Mouse (Mus musculus): ENCODE measurements around the gene Tspan17. TPM values are rescaled to one million over a fixed set of nuclear protein-coding genes. Genes with fewer than 3 reads are reported as not detected.

Tspan17 gene
- polyA plus RNA-seq, 1 experiment from 2014 or later = 13.6 TPM

- H3K4me1 ChIP-seq (ENCODE audit: control insufficient read depth, insufficient read depth, low read length) = peaks cover 14% of the 10 kb centered on the region
- ATAC-seq = no peak
- no peak overlapping the region for H3K4me3 ChIP-seq (ENCODE audit: low read length)
- H3K4me2 ChIP-seq (ENCODE audit: low read depth, low read length) = no peak overlapping the region
- 57% methylated on average over 6 of the region's 6 CpGs for WGBS
- H3K36me3 ChIP-seq (ENCODE audit: control insufficient read depth, insufficient read depth, low read length) = no peaks in the 10 kb centered on the region
- peaks cover 26% of the 10 kb centered on the region for H3K27me3 ChIP-seq (replicated peaks; ENCODE audit: control insufficient read depth, insufficient read depth, low read length)
- H3K9me3 ChIP-seq (ENCODE audit: control insufficient read depth, low read length) = no peaks in the 10 kb centered on the region
- H3K27ac ChIP-seq (ENCODE audit: low read length) = no peak overlapping the region
- no peak overlapping the region for H3K9ac ChIP-seq (ENCODE audit: low read depth, low read length)
Observed at GRCm38 (mm10) chr13:54753733-54754132, 35.4 kb upstream of the Tspan17 start.

GRCm38 (mm10) chr13:54754169-54755080 is 34.8 kb upstream of the Tspan17 start:
- WGBS = 45% methylated on average over 12 of the region's 12 CpGs
- H3K9me3 ChIP-seq (ENCODE audit: control insufficient read depth, low read length) = no peaks in the 10 kb centered on the region
- H3K27ac ChIP-seq (ENCODE audit: low read length) = no peak overlapping the region
- H3K4me2 ChIP-seq (ENCODE audit: low read depth, low read length) = no peak overlapping the region
- no peak overlapping the region for H3K9ac ChIP-seq (ENCODE audit: low read depth, low read length)
- ATAC-seq = no peak
- no peaks in the 10 kb centered on the region for H3K36me3 ChIP-seq (ENCODE audit: control insufficient read depth, insufficient read depth, low read length)
- H3K27me3 ChIP-seq (replicated peaks; ENCODE audit: control insufficient read depth, insufficient read depth, low read length) = peaks cover 22% of the 10 kb centered on the region
- H3K4me3 ChIP-seq (ENCODE audit: low read length) = no peak overlapping the region
- peaks cover 16% of the 10 kb centered on the region for H3K4me1 ChIP-seq (ENCODE audit: control insufficient read depth, insufficient read depth, low read length)

GRCm38 (mm10) chr13:54755201-54755830 is 33.9 kb upstream of the Tspan17 start:
- peaks cover 10% of the 10 kb centered on the region; the same call in 1 of the 2 replicates for H3K4me1 ChIP-seq (ENCODE audit: control insufficient read depth, insufficient read depth, low read length)
- H3K36me3 ChIP-seq (ENCODE audit: control insufficient read depth, insufficient read depth, low read length) = no peaks in the 10 kb centered on the region
- 25% methylated on average over 9 of the region's 9 CpGs for WGBS
- H3K4me2 ChIP-seq (ENCODE audit: low read depth, low read length) = no peak overlapping the region
- no peak for ATAC-seq
- no peaks in the 10 kb centered on the region for H3K9me3 ChIP-seq (ENCODE audit: control insufficient read depth, low read length)
- H3K27me3 ChIP-seq (replicated peaks; ENCODE audit: control insufficient read depth, insufficient read depth, low read length) = peaks cover 20% of the 10 kb centered on the region; the same call in 1 of the 2 replicates
- H3K27ac ChIP-seq (ENCODE audit: low read length) = no peak overlapping the region
- no peak overlapping the region for H3K4me3 ChIP-seq (ENCODE audit: low read length)
- H3K9ac ChIP-seq (ENCODE audit: low read depth, low read length) = no peak overlapping the region

DNA sequence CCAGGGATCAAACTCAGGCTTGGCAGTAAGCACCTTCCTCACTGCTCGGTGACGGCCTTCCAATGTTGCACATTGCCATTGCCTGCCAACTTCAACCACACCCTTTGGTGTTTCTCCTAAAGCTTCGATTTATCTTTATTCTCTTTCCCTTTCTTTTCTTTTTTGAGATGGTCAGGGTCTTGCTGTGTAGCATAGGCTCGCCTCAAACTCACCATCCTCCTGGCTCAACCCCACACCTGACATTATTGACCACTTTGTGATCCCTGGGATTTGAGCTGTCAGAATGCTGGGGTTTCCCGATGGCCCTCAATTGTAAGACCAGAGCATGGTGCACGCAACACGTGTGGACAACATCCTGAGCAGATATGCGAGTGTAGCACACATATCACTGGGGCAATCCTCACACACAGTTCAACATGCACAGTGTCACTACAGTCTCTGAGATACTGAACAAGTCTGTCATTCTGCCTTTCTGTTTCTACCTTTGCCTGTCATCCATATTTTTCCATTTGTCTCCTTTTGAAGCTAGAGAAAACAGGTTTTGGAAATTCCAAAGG is 32.9 kb upstream of the Tspan17 start:
- no peak overlapping the region for H3K27ac ChIP-seq (ENCODE audit: low read length)
- ATAC-seq = no peak
- H3K27me3 ChIP-seq (replicated peaks; ENCODE audit: control insufficient read depth, insufficient read depth, low read length) = peaks cover 20% of the 10 kb centered on the region; the same call in 1 of the 2 replicates
- H3K4me3 ChIP-seq (ENCODE audit: low read length) = no peak overlapping the region
- H3K36me3 ChIP-seq (ENCODE audit: control insufficient read depth, insufficient read depth, low read length) = no peaks in the 10 kb centered on the region
- 86% methylated on average over 8 of the region's 8 CpGs for WGBS
- H3K9ac ChIP-seq (ENCODE audit: low read depth, low read length) = no peak overlapping the region
- H3K4me1 ChIP-seq (ENCODE audit: control insufficient read depth, insufficient read depth, low read length) = peaks cover 10% of the 10 kb centered on the region; the same call in 1 of the 2 replicates
- H3K9me3 ChIP-seq (ENCODE audit: control insufficient read depth, low read length) = no peaks in the 10 kb centered on the region
- no peak overlapping the region for H3K4me2 ChIP-seq (ENCODE audit: low read depth, low read length)

DNA sequence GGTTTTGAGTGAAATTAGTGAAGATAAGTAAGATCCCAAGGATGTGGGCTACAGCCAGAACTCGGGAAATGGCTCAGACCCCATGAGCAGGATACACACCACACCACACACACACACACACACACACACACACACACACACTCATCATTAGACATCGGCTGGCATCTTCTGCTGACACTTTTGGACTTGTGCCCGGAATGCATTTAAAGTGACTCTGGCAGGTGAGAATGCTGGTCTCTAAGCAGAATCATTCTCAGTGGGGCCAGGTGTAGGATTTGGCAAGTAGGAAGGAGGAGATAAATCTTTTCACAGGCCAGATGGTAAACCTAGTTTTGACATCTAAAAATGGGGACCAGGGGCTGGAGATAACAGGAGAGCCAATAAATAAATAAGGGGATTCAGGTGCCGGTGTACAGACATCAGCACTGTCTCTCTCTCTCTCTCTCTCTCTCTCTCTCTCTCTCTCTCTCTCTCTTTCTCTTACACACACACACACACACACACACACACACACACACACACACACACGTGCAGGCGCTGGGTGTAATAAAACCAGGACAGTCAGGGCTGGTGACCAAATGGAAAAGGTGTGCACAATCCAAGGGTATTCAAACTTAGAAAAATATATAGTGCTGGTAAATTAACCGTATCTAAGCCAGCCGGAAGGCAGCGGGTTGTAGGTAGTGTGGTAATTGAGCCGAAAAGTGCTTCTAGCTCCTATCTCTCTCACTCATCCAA is 31.9 kb upstream of the Tspan17 start:
- Histone ChIP-seq H3K4me1 (ENCODE audit: control insufficient read depth, insufficient read depth, low read length) (peaks cover 10% of the 10 kb centered on the region; the same call in 1 of the 2 replicates), H3K4me3 (ENCODE audit: low read length) (peak overlapping the region; percentile 49), H3K27me3 (replicated peaks; ENCODE audit: control insufficient read depth, insufficient read depth, low read length) (peaks cover 20% of the 10 kb centered on the region; the same call in 1 of the 2 replicates), H3K9ac (ENCODE audit: low read depth, low read length) (no peak overlapping the region), H3K9me3 (ENCODE audit: control insufficient read depth, low read length) (no peaks in the 10 kb centered on the region), H3K36me3 (ENCODE audit: control insufficient read depth, insufficient read depth, low read length) (no peaks in the 10 kb centered on the region), H3K27ac (ENCODE audit: low read length) (no peak overlapping the region), H3K4me2 (ENCODE audit: low read depth, low read length) (peak overlapping the region; percentile 77)
- no peak for ATAC-seq
- WGBS = 40% methylated on average over 10 of the region's 10 CpGs

DNA sequence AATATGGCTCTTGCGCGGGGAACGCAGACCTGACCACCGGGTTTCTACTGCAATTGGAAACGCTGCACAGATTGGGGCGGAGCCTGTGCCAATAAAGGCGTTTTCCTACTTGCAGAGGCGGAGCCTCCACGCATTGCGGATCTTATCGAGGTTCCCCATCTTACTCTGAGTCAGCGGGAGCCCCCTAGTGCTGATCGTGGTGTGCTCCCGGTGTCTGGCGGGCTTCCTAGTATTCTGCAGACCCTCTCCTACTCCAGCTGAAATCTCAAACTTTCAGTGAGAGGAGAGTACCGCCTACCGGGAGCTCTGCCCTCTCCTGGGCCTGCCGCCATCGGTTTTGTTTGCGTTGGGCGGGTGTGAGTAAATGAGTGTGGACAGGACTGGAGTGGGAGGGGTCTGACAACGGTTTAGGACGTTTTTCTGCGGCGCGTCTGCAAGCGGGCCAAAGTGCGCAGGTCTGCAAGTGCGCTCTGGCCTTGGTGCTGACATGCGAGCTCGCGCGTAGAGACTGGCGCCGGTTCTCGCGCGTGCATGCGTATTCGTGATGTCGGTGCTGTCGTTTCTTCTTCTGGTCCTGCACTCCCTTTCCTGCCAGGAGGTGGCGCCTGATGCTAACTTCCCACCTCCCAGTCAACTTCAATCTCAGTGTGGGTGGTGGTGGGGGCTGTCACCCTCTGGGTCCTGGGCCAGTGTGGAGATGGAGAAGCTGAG is 31.0 kb upstream of the Tspan17 start:
- Histone ChIP-seq H3K36me3 (ENCODE audit: control insufficient read depth, insufficient read depth, low read length) (no peaks in the 10 kb centered on the region), H3K4me3 (ENCODE audit: low read length) (peak overlapping the region; percentile 49), H3K27ac (ENCODE audit: low read length) (no peak overlapping the region), H3K27me3 (replicated peaks; ENCODE audit: control insufficient read depth, insufficient read depth, low read length) (peaks cover 23% of the 10 kb centered on the region), H3K9me3 (ENCODE audit: control insufficient read depth, low read length) (no peaks in the 10 kb centered on the region), H3K4me1 (ENCODE audit: control insufficient read depth, insufficient read depth, low read length) (peaks cover 10% of the 10 kb centered on the region; the same call in 1 of the 2 replicates), H3K4me2 (ENCODE audit: low read depth, low read length) (peak overlapping the region; percentile 77), H3K9ac (ENCODE audit: low read depth, low read length) (no peak overlapping the region)
- peak; percentile 89 for ATAC-seq
- under 1% methylated on average over 43 of the region's 43 CpGs for WGBS

- H3K4me3 ChIP-seq (ENCODE audit: low read length) = peak overlapping the region; percentile 49
- H3K36me3 ChIP-seq (ENCODE audit: control insufficient read depth, insufficient read depth, low read length) = no peaks in the 10 kb centered on the region
- H3K27ac ChIP-seq (ENCODE audit: low read length) = no peak overlapping the region
- peak overlapping the region; percentile 77 for H3K4me2 ChIP-seq (ENCODE audit: low read depth, low read length)
- 3% methylated on average over 29 of the region's 29 CpGs for WGBS
- H3K4me1 ChIP-seq (ENCODE audit: control insufficient read depth, insufficient read depth, low read length) = peaks cover 10% of the 10 kb centered on the region; the same call in 1 of the 2 replicates
- no peaks in the 10 kb centered on the region for H3K9me3 ChIP-seq (ENCODE audit: control insufficient read depth, low read length)
- H3K27me3 ChIP-seq (replicated peaks; ENCODE audit: control insufficient read depth, insufficient read depth, low read length) = peaks cover 27% of the 10 kb centered on the region
- ATAC-seq = no peak
- no peak overlapping the region for H3K9ac ChIP-seq (ENCODE audit: low read depth, low read length)
Observed at GRCm38 (mm10) chr13:54758756-54759470, 30.3 kb upstream of the Tspan17 start.

GRCm38 (mm10) chr13:54759496-54759895 is 29.7 kb upstream of the Tspan17 start:
- H3K27me3 ChIP-seq (replicated peaks; ENCODE audit: control insufficient read depth, insufficient read depth, low read length) = peaks cover 33% of the 10 kb centered on the region
- no peak overlapping the region for H3K4me2 ChIP-seq (ENCODE audit: low read depth, low read length)
- no peaks in the 10 kb centered on the region for H3K36me3 ChIP-seq (ENCODE audit: control insufficient read depth, insufficient read depth, low read length)
- no peak for ATAC-seq
- no peak overlapping the region for H3K4me3 ChIP-seq (ENCODE audit: low read length)
- H3K4me1 ChIP-seq (ENCODE audit: control insufficient read depth, insufficient read depth, low read length) = peaks cover 10% of the 10 kb centered on the region; the same call in 1 of the 2 replicates
- 12% methylated on average over 7 of the region's 7 CpGs for WGBS
- no peak overlapping the region for H3K9ac ChIP-seq (ENCODE audit: low read depth, low read length)
- no peak overlapping the region for H3K27ac ChIP-seq (ENCODE audit: low read length)
- H3K9me3 ChIP-seq (ENCODE audit: control insufficient read depth, low read length) = no peaks in the 10 kb centered on the region

Data from intestine, embryonic 16.5 days (tissue).